Mouse (Mus musculus): Measurements from ENCODE around the gene Prkcb. TPM values are rescaled to one million over a fixed set of nuclear protein-coding genes. Genes with fewer than 3 reads are reported as not detected.

The Prkcb gene
- polyA plus RNA-seq, 1 experiment from 2014 or later = 170 TPM

GRCm38 (mm10) chr7:122356941-122357340 lies 68.4 kb downstream of the Prkcb start:
- no peak overlapping the region for H3K4me3 ChIP-seq (ENCODE audit: low read depth, low read length)
- no peak overlapping the region for H3K4me2 ChIP-seq (ENCODE audit: low read depth, low read length)
- no peak overlapping the region for H3K27ac ChIP-seq (ENCODE audit: low read depth, low read length)
- no peaks in the 10 kb centered on the region for H3K36me3 ChIP-seq (ENCODE audit: control insufficient read depth, insufficient read depth, low read length)
- WGBS = 42% methylated on average over 2 of the region's 2 CpGs
- no peaks in the 10 kb centered on the region for H3K27me3 ChIP-seq (ENCODE audit: control insufficient read depth, insufficient read depth, low read length)
- H3K4me1 ChIP-seq (ENCODE audit: control insufficient read depth, insufficient read depth, low read length) = peaks cover 11% of the 10 kb centered on the region; the same call in 1 of the 2 replicates
- no peak for ATAC-seq (ENCODE audit: low read depth)
- no peaks in the 10 kb centered on the region for H3K9me3 ChIP-seq (ENCODE audit: control insufficient read depth, low read length)
- H3K9ac ChIP-seq (replicated peaks; ENCODE audit: low read depth, low read length) = no peak overlapping the region

- Histone ChIP-seq H3K27me3 (ENCODE audit: control insufficient read depth, insufficient read depth, low read length) (no peaks in the 10 kb centered on the region), H3K4me3 (ENCODE audit: low read depth, low read length) (no peak overlapping the region), H3K9me3 (ENCODE audit: control insufficient read depth, low read length) (no peaks in the 10 kb centered on the region), H3K36me3 (ENCODE audit: control insufficient read depth, insufficient read depth, low read length) (no peaks in the 10 kb centered on the region), H3K9ac (replicated peaks; ENCODE audit: low read depth, low read length) (no peak overlapping the region), H3K27ac (ENCODE audit: low read depth, low read length) (no peak overlapping the region), H3K4me1 (ENCODE audit: control insufficient read depth, insufficient read depth, low read length) (peaks cover 5% of the 10 kb centered on the region; the same call in 1 of the 2 replicates), H3K4me2 (ENCODE audit: low read depth, low read length) (no peak overlapping the region)
- WGBS = 85% methylated on average over 7 of the region's 7 CpGs
- no peak for ATAC-seq (ENCODE audit: low read depth)
Observed at GRCm38 (mm10) chr7:122357847-122358246, 69.3 kb downstream of the Prkcb start.

- Histone ChIP-seq H3K4me3 (ENCODE audit: low read depth, low read length) (no peak overlapping the region), H3K36me3 (ENCODE audit: control insufficient read depth, insufficient read depth, low read length) (no peaks in the 10 kb centered on the region), H3K27me3 (ENCODE audit: control insufficient read depth, insufficient read depth, low read length) (no peaks in the 10 kb centered on the region), H3K9ac (replicated peaks; ENCODE audit: low read depth, low read length) (no peak overlapping the region), H3K4me2 (ENCODE audit: low read depth, low read length) (no peak overlapping the region), H3K9me3 (ENCODE audit: control insufficient read depth, low read length) (no peaks in the 10 kb centered on the region), H3K4me1 (ENCODE audit: control insufficient read depth, insufficient read depth, low read length) (no peaks in the 10 kb centered on the region), H3K27ac (ENCODE audit: low read depth, low read length) (no peak overlapping the region)
- 77% methylated on average over 1 of the region's 1 CpGs for WGBS
- ATAC-seq (ENCODE audit: low read depth) = no peak
Observed at GRCm38 (mm10) chr7:122366635-122367034, 78.1 kb downstream of the Prkcb start.

GRCm38 (mm10) chr7:122367303-122368007 lies 78.9 kb downstream of the Prkcb start:
- Histone ChIP-seq H3K36me3 (ENCODE audit: control insufficient read depth, insufficient read depth, low read length) (no peaks in the 10 kb centered on the region), H3K27ac (ENCODE audit: low read depth, low read length) (no peak overlapping the region), H3K4me1 (ENCODE audit: control insufficient read depth, insufficient read depth, low read length) (no peaks in the 10 kb centered on the region), H3K4me3 (ENCODE audit: low read depth, low read length) (no peak overlapping the region), H3K27me3 (ENCODE audit: control insufficient read depth, insufficient read depth, low read length) (no peaks in the 10 kb centered on the region), H3K9me3 (ENCODE audit: control insufficient read depth, low read length) (no peaks in the 10 kb centered on the region), H3K9ac (replicated peaks; ENCODE audit: low read depth, low read length) (no peak overlapping the region), H3K4me2 (ENCODE audit: low read depth, low read length) (no peak overlapping the region)
- WGBS = 84% methylated on average over 7 of the region's 7 CpGs
- ATAC-seq (ENCODE audit: low read depth) = no peak

- Histone ChIP-seq H3K4me3 (ENCODE audit: low read depth, low read length) (no peak overlapping the region), H3K4me1 (ENCODE audit: control insufficient read depth, insufficient read depth, low read length) (no peaks in the 10 kb centered on the region), H3K27me3 (ENCODE audit: control insufficient read depth, insufficient read depth, low read length) (no peaks in the 10 kb centered on the region), H3K4me2 (ENCODE audit: low read depth, low read length) (no peak overlapping the region), H3K27ac (ENCODE audit: low read depth, low read length) (no peak overlapping the region), H3K9me3 (ENCODE audit: control insufficient read depth, low read length) (no peaks in the 10 kb centered on the region), H3K9ac (replicated peaks; ENCODE audit: low read depth, low read length) (no peak overlapping the region), H3K36me3 (ENCODE audit: control insufficient read depth, insufficient read depth, low read length) (no peaks in the 10 kb centered on the region)
- 82% methylated on average over 12 of the region's 12 CpGs for WGBS
- ATAC-seq (ENCODE audit: low read depth) = no peak
Observed at GRCm38 (mm10) chr7:122370488-122370887, 81.9 kb downstream of the Prkcb start.

- ATAC-seq (ENCODE audit: low read depth) = no peak
- no peak overlapping the region for H3K9ac ChIP-seq (replicated peaks; ENCODE audit: low read depth, low read length)
- WGBS = 82% methylated on average over 5 of the region's 5 CpGs
- no peaks in the 10 kb centered on the region for H3K4me1 ChIP-seq (ENCODE audit: control insufficient read depth, insufficient read depth, low read length)
- no peaks in the 10 kb centered on the region for H3K9me3 ChIP-seq (ENCODE audit: control insufficient read depth, low read length)
- H3K27ac ChIP-seq (ENCODE audit: low read depth, low read length) = no peak overlapping the region
- H3K4me3 ChIP-seq (ENCODE audit: low read depth, low read length) = no peak overlapping the region
- H3K27me3 ChIP-seq (ENCODE audit: control insufficient read depth, insufficient read depth, low read length) = no peaks in the 10 kb centered on the region
- H3K4me2 ChIP-seq (ENCODE audit: low read depth, low read length) = no peak overlapping the region
- no peaks in the 10 kb centered on the region for H3K36me3 ChIP-seq (ENCODE audit: control insufficient read depth, insufficient read depth, low read length)
Observed at GRCm38 (mm10) chr7:122371947-122372346, 83.4 kb downstream of the Prkcb start.

GRCm38 (mm10) chr7:122372349-122372748 lies 83.8 kb downstream of the Prkcb start:
- Histone ChIP-seq H3K27ac (ENCODE audit: low read depth, low read length) (no peak overlapping the region), H3K4me1 (ENCODE audit: control insufficient read depth, insufficient read depth, low read length) (no peaks in the 10 kb centered on the region), H3K9me3 (ENCODE audit: control insufficient read depth, low read length) (no peaks in the 10 kb centered on the region), H3K27me3 (ENCODE audit: control insufficient read depth, insufficient read depth, low read length) (no peaks in the 10 kb centered on the region), H3K4me3 (ENCODE audit: low read depth, low read length) (no peak overlapping the region), H3K36me3 (ENCODE audit: control insufficient read depth, insufficient read depth, low read length) (no peaks in the 10 kb centered on the region), H3K9ac (replicated peaks; ENCODE audit: low read depth, low read length) (no peak overlapping the region), H3K4me2 (ENCODE audit: low read depth, low read length) (no peak overlapping the region)
- 77% methylated on average over 3 of the region's 3 CpGs for WGBS
- ATAC-seq (ENCODE audit: low read depth) = no peak

- Histone ChIP-seq H3K9me3 (ENCODE audit: control insufficient read depth, low read length) (no peaks in the 10 kb centered on the region), H3K27ac (ENCODE audit: low read depth, low read length) (no peak overlapping the region), H3K4me1 (ENCODE audit: control insufficient read depth, insufficient read depth, low read length) (no peaks in the 10 kb centered on the region)
Observed at GRCm38 (mm10) chr7:122376845-122377244, 88.3 kb downstream of the Prkcb start.

GRCm38 (mm10) chr7:122377967-122378366 lies 89.4 kb downstream of the Prkcb start:
- Histone ChIP-seq H3K4me2 (ENCODE audit: low read depth, low read length) (no peak overlapping the region), H3K9ac (replicated peaks; ENCODE audit: low read depth, low read length) (no peak overlapping the region), H3K27me3 (ENCODE audit: control insufficient read depth, insufficient read depth, low read length) (no peaks in the 10 kb centered on the region), H3K4me3 (ENCODE audit: low read depth, low read length) (no peak overlapping the region), H3K4me1 (ENCODE audit: control insufficient read depth, insufficient read depth, low read length) (no peaks in the 10 kb centered on the region), H3K27ac (ENCODE audit: low read depth, low read length) (no peak overlapping the region), H3K36me3 (ENCODE audit: control insufficient read depth, insufficient read depth, low read length) (no peaks in the 10 kb centered on the region), H3K9me3 (ENCODE audit: control insufficient read depth, low read length) (no peaks in the 10 kb centered on the region)
- WGBS = 74% methylated on average over 3 of the region's 3 CpGs
- no peak for ATAC-seq (ENCODE audit: low read depth)

More at GRCm38 (mm10) chr7:122376845-122377244, 88.3 kb downstream of the Prkcb start:
- ATAC-seq (ENCODE audit: low read depth) = no peak
- Histone ChIP-seq H3K4me3 (ENCODE audit: low read depth, low read length) (no peak overlapping the region), H3K27me3 (ENCODE audit: control insufficient read depth, insufficient read depth, low read length) (no peaks in the 10 kb centered on the region), H3K36me3 (ENCODE audit: control insufficient read depth, insufficient read depth, low read length) (no peaks in the 10 kb centered on the region), H3K4me2 (ENCODE audit: low read depth, low read length) (no peak overlapping the region), H3K9ac (replicated peaks; ENCODE audit: low read depth, low read length) (no peak overlapping the region)
